Mouse (Mus musculus) lung, postnatal 10 days (tissue): Measurements from ENCODE around the gene Grk3.

ENCODE experiments used
- DNase-seq: peaks from one replicate; pipeline ENCODE4 v3.0.0; 2021

Gene Grk3

DNA sequence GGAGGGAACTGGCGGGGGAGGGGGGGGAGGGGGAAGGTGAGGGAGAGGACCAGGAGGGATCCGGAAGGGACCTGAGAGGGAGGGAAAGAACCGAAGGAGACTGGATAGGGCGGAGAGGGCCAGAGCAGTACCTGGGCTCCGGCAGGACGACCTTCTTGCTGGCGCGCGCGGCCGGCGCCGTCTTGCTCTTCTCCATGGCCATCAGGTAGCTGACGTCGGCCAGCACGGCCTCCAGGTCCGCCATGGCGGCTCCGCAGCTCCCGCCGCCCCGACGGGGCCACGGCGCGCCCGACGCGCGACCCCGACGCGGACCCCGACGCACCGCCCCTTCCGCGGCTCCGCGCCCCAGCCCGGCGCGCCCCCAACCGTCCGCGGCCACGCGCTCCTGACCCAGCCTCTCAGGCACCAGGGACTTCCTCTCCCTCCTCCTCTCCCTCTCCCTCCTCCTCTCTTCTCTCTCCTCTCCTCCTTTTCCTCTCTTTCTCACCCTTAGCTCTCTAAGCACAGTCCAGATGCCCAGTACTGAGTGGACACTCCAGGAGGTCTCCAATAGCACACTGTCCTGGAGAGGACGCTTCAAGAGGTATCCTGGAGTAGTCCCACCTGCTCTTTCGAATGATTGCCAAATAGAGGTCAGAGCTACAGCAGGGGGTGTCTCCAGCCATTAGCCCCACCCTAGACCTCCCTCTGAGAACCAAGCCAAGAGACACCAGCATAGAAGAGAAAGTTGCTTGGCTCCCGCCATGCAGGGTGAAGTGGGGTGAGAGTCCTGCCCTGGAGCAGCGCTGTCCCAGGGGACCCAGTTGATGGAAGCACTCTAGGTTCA is at the start of gene Grk3:
TSS of gene Grk3 (minus strand) at position 556 of the 826 bp plus-strand sequence.
- peak; percentile 81 for DNase-seq

DNA sequence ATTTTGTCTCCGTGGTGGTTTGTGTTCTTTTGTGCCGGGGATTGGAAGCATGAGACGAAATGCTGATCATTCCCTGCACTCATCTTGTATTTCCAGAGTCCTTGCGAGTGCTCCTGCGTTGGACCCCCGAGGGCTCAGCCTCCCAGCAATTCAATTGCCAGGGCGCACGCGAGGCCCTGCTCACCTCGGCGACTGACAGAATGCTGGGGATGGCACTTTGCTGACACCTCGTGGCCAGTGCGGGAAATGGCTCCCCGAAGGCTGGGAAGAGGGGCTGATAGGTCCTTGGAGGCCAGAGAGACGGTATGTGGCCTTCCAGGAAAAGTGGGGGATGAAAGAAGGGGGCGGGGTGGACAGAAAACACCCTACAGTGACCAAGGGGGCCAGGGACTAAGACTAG is 38.7 kb upstream of the Grk3 start:
- DNase-seq: peak; percentile 87

DNA sequence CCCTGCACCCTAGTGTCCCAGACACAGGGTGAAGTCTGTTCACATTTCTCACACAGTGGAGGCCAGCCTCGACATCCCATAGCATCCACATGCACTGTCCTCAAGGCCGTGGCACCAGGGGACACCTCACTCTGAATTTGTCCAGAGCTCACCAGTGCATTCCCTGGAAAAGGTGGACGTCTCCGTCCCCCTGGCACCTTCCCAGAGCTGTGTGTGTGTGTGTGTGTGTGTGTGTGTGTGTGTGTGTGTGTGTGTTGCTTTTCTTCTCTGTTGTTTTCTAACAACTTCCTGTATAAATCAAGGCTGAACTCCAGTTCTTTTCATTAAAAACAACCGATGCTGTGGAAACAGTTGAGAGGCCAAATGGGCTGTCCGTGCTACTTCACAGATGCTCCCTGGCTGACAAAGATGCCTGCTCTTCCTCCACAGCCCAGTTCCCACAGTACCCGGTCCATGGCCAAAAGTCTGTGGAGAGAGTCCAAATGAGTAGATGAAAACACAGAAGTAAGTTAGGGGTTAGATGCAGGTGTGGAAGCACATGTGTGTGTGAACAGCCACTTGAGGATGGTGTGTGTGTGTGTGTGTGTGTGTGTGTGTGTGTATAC is 35.1 kb upstream of the Grk3 start:
- DNase-seq: peak; percentile 61

DNA sequence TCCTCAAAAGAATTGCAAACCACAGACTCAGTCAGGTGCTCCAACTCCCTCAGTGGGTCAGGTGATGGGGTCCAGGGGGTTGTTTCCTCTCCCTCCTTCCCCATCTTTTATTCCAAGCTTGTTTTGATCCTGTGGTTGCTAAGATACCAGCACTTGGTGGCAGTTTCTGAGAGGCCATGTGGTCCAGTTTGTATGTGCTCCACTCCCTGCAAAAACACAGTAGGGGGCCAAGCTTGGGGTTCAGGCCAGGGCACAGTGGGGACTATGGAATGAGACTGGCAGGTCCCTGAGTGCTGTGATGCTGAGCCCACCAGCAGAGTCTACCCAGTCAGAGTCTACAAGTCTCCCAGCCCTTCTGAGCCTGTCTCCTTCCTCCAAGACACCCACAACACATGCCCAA is 34.3 kb upstream of the Grk3 start:
- no peak for DNase-seq

DNA sequence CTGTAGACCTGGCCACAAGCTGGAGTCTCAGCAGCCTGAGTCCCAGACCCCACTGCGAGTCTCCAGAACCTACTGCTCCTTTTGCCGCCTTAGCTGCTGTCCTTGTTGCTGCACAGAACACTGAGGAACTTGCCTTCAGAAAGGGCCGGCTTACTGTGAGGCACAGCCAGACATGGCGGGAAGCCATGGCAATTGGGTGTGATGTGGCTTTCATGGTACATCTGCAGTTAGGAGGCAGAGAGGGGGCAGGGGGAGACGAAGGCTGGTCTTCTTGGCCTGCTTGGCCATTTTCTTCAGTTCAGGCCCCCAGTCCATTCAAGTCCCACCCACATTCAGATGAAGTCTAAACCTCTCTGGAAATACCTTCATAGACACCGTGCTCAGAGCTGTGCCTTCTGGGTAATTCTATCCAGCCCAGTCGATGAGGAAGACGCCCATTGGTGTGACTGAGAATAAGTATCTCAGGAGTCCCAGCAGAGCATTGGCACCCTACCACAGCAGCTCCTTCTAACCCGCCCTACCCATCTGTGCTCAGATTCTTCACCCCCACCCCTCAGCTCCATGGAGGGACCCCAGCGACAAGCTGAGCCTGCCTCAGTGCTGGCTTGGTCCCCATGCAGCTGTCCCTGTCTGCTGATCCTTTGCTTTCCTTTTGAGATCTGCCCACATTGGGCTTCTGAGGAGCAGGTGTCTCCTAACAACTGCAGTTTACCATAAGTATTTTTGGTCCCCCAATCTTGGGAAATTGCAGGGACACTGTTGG is 30.1 kb upstream of the Grk3 start:
- DNase-seq: no peak

DNA sequence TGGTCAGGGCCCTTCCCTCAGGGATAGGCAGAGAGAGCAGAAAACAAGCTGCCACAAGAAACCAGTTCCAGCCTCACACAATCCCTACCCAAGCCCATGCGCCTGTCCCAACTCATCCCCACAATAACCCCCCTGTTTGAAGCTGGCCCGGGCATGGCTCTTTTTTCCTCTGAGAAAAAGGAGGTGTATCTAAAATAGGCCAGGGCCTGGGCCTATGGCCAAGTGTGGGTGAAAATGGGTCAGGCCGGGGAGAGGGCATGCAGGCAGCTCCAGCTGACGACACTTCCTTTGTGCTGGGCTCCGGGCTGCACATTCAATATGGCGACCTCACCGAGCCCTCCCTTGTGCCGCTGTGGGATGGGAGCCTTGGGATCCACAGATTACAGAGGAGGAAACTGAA is 27.9 kb upstream of the Grk3 start:
- DNase-seq: no peak

DNA sequence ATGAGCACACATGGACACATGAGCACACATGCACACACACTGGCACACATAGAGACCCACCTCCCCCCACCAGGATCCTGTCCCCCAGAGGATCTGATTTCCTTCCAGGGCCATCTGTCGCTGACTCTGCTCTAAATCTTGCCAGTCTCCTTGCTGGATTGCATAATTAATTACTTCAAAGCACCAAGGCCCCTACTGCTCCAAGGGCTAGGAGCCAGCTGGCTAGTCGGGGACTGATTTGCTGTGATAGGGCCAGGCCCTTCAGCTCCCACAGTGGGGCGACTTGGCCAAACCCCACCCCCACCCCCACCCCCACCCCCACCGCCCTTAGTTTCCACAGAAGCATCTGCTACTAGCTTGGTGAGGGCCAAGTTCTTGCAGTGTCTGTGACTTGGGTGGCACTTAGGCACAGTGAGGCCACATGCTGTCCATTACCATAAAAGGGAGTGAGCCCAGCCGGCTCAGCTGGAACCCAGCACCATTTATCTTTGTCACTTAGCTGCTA is 26.0 kb upstream of the Grk3 start:
- peak; percentile 68 for DNase-seq

DNA sequence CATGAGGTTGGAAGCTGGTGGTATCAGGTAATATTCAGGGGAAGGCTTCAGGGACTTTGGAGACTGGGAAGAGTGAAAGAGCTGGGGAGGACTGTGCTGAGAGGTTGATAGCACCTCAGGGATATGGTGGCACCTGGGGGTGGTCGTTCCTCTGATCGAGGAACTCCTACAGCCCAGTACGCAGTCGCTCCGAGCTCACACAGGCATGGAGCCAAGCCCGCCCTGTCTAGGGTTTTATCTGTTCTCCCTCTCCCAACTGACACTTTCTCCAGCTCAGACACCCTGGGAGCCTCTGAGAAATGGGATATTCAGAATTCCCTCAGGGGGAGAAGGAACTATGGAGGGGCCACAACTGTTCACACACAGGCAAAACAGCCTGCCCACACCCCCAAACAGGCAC is 25.2 kb upstream of the Grk3 start:
- peak; percentile 58 for DNase-seq

DNA sequence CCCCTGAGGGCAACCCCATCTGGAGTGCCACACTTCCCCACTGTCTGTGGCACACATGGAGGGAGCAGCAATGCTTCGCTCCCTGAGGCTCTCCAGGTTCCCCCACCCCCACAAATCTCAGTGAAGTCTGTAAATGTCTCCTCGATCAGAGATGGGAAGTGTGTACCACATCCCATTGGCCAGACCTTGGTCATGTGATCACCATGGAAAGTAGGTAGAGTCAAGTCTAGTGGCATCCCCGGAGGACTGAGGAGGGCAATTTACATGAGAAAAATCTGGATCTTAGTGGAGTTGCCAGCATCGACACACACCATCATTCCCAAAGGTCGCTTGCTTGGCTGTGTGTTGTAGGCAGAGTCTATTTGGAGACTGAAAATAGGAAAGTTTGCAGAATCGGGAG is 23.0 kb upstream of the Grk3 start:
- DNase-seq: no peak

DNA sequence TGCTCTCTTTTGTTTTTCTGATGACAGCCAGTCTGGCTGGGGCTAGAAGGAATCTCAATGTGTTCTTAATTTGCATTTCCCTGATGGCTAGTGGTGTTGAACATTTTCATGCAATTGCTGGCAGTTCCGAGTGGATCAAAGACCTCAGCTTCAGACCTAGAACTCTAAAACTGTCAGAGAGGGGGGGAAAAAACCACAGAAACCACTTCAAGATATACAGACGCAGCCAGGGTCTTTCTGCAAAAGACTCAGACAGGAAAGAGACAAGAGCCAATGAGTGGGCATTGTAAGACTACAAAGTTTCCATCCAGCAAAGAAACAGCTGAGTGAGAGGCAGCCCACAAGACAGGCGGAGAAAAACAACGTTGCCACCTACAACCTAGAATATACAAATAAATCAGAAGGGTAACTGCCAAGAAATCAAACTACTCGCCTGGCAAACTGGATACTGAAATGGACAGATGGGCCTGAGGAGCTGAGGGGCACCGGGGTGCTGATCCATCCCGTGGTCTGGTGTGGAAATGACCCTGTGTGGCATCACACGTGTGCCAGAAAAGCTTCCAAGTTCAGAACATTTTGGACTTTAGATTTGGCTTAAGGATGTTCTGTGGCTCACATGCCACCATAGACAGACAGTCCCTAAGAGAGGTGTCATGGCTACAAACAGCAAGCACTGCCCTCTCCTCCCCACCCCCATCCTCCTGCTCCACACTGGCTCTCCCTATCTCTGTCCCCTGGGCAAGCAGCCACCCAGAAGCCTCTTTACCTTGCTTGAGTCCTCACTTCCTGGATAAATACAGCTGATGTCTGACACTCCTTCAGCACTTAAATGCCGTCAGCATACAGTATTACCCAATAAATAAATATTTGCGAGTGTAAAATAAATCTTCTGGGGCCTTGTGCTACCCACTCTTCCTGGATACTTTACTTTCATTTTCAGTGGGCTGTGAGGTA is 19.8 kb upstream of the Grk3 start:
- peak; percentile 63 for DNase-seq

DNA sequence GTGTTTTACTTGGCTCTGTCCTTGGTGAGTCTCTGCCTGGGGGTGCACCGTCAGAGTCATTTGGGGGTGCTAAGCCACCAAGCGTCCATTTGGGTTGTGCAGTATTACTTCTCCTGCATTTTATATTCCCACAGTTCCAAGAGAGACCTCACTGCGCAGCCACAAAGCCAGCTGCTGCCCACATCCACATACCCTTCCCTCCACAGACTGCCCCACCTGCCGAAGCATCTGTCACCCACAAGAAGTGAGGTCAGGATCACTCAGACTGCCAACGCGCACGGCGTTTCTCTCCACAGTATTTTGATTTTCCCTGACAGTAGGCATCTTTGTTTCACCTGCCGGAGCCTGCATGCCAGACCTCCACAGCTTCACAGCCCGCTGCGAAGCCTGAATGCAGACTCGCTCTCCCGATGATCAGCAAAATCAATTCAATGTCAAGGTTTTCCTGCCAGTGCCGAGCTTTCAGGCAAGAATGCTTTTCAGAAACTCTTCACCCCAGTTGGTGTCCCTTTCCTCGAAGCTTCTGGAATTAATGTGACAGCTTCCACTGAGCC is 15.7 kb upstream of the Grk3 start:
- DNase-seq: no peak

DNA sequence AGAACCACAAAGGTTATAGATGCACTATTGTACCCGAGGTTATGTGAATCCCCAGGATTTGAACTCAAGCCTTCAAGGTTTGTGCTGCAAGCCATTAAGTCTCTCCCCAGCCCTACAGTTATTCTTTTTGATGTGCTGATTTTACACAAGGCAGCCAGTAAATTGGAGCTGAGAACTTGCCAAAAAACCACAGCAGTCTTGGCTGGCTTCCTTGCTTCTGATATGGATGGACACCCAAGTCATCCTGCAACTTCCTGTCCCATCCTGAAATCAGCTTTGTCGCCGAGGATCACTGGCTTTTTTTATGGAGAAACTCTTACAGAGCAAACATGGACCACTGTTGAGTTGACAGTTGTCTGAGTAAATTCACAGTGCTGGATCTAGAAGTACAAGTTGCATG is 14.5 kb upstream of the Grk3 start:
- DNase-seq: peak; percentile 46

DNA sequence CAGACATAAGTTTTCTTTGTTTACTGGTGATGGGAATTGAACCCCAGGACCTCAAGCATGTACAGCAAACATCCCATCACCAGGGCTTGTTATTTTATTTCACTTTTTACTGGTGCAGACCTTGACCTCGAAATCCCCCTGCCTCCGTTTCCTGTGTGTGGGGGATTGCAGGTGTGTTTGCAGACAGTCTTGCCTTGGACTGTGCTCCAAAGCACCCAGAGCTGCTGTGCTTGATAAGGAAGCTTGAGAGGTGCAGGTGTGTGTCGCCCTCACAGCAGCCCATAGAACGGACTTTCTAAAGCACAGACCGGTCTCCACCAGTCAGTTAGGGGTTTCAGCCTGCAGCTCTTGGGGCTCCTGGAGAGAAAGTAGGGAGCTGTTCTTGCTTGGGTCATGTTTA is 11.1 kb upstream of the Grk3 start:
- DNase-seq: no peak

DNA sequence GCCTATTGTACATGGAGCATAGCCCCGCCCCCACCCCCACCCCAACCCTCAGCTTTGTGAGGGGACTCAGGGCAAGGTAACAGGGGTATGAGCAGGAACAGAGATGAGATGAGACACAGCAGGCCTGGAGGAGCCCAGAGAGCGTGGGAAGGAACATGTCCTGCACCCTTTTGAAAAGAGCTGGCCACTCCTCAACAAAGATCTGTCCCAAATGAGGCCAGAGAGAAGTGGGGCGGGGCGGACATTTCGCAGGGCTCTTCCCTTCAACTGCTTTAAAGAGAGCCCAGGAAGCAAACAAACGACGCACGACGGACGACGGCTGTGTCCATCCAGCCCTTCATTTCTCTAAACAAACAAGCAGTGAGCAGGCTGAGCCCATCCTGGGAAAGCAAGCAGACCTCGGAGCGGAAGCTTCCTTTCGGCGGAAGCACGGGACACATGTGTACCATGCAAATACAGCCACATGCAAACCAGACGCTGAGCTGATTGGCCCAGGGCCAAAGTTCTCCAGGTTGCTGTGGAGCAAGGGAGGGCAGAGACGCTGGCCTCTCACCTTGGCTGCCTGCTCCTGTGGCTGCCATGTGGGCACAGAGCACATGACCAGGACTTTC is 8.7 kb upstream of the Grk3 start:
- peak; percentile 88 for DNase-seq

DNA sequence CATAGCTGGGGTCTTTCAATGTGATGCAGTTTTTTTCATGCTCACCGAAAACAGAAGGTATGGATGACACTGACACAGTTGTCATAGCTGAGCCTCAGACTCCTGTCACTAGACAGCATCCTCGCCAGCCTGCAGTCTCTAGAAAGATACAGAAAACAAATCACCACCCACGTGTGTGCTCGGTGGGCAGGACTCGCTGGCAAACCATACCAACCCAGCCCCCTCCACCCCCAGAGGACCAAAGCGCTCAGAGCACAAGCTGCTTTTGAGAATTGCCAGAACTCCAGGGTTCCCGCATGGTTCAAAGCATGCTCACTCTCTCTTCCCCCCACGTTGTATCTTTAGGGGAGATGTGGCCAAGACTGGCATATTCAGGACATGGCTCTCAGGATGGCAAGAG is 2.6 kb upstream of the Grk3 start:
- DNase-seq: no peak

DNA sequence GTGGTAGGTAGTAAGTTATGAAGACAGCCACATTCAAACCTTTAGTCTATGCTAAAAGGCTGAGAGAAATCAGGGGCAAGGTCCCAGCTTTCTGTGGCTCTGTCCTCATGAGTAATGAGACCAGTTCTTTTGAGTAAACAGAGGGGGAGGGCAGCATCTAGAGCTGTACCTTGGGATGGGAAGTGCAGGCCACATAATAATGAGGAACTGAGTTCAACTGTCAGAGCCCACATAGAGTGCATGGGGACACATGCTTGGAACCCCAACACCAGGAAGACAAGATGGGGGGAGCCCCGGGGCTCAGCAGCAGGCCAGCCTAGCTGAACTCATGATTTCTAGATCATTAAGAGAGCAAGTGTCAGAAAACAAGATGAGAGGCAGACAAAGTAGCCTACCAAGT is 1.4 kb upstream of the Grk3 start:
- no peak for DNase-seq

DNA sequence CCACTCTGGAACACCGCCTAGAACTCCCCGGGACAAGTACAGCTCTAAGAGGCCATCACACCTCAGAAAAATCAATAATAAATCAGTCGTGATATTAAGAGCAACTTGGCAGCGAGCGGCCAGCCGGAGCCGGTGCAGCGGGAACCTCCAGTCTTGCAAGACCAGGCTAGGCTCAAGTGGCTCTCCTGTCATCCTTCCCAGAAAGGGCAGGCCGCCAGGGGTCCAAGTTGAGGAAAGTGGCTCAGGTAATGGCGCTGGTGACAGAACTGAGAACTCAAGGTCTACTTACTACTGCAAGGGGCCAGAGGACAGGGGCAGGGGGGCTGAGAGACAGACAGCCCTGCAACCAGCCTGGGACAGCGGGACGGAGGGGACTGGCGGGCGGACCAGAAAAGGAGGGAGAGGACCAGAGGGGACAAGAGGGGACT is 769 bp downstream of the Grk3 start:
- DNase-seq: peak; percentile 80

DNA sequence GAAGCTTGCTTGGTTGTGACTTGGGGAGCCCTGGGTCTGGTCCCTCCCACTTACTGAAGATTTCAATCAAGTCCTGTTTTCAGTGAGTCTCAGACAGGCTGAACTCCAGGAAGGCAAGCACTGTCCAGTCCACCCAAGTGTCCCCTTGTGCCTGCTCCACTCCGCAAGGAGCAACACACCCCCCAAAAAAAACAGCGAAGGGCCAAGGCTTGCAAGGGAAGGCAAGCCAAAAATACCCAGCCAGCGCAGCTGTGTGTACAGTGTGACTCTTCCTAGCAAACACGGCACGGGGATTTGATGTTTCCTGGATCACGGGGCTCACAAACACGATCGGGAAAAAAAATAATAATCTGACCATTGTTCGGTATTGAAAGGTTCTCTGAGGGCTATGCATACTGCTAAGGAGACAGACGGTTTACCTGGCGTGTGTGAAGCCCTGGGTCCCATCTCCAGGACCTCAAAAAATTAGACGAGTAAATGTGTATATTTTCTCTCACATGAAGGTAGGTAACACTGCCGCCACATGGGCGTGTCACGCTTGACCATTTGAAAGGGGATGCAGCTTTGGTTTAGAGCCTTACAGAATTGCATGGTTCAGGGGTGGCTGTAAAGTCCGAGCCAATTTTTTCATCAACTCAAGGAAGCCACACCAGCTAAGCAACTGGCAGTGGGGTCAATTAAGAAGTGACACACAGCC is 1.3 kb downstream of the Grk3 start:
- peak; percentile 41 for DNase-seq

DNA sequence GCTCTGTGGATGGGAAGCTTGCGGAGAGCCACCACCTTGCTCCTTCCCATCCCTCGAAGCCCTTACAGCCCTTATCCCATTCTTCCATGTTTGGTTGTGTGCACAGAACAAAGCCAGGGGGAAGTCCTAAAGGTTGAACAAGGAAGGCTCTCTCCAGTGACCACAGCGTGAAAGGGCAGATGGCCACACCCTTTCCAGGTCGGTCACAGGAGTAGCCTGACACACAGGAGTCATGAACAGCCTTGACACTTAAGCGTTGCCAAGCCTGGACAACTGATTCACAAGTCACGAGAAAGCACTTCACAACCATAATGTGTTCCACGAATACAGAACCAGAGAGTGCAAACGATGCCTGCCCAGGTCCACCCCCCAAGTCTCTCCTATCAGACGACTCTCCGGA is 3.7 kb downstream of the Grk3 start:
- no peak for DNase-seq

DNA sequence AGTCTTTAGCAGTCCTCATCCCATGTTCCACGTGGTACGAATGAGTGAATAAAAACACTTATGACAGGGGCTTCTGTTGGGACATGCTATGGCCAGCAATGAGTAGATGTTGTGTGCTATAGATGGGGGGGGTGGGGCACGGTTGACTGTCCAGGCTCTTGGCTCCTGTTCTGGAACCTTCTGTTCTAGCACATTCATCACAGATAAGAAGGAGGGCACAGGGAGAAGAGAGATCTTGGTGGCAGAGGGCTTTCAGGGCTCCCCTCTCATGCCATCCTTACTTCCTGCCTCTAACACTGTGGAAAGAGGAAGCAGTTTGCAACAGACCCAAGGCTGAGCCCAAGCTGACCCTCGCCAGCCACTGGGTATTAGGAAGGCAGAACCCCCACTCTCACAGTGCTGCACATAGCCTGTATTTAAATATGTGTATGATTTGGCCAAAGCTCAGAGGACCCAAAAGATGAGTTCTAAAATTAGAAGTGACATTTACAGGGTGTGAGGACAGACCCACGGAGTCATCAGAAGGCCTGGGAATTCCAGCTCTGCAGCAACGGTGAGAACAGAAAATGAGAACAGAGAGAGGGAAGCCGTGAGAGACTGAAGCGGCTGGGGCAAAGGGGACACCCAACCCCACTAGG is 6.3 kb downstream of the Grk3 start:
- DNase-seq: no peak

DNA sequence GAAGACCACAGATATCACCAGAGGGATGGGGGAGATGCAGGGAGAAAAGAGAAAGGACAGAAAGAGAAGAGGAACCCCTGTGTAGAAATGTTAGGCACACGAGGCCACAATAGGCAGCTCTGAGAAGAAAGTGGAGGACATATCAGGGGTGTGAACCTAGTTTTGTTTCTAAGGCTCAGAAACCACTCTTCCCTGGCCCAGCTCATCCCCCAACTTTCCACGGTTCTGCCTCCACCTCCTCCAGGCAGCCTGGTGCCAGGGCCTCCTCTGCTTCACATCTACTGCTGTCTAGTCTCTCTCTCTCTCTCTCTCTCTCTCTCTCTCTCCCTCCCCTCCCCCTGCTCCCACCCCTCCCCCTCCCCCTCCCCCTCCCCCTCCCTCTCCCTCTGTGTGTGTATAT is 7.1 kb downstream of the Grk3 start:
- no peak for DNase-seq
